In the genomic region with DNA sequence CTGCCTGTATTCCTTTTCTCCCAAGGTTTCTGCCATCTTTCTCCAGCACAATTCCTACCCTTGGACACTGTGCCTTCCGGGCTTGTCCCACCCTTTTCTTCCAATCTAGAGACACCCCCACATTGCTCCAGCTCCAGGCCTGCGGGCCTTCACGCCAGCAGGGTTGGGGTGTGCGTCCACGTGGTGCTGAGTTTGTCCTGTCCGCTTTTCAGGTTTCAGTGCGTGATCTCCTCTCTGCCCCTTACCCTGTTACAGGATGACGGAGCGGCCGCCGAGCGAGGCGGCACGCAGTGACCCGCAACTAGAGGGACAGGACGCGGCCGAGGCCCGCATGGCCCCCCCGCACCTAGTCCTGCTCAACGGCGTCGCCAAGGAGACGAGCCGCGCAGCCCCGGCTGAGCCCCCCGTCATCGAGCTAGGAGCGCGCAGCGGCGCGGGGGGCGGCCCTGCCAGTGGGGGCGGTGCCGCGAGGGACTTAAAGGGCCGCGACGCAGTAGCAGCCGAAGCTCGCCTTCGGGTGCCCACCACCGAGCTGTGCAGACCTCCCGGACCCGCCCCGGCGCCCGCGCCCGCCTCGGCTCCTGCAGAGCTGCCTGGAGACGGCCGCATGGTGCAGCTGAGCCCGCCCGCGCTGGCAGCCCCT, we compare ENCODE assay signal across 8 mouse cellular contexts. TPM values are rescaled to one million over a fixed set of nuclear protein-coding genes. Genes with fewer than 3 reads are reported as not detected.
DNase-seq lines count a peak whose midpoint lies in the region; ATAC-seq and TF ChIP-seq lines count a peak whose summit lies in the region.

No protein-coding gene starts in this region.

- no peak for TF ChIP-seq CTCF in G1E (IDR thresholded peaks at IDR 0.05; ENCODE audit: low read depth, low read length)
- TF ChIP-seq CTCF in lung, embryonic 14.5 days (IDR thresholded peaks at IDR 0.05; ENCODE audit: low read depth): no peak

- DNase-seq in kidney, adult 8-10 months: no peak
- no peak for DNase-seq in G1E (ENCODE audit: low spot score)
- DNase-seq in embryonic facial prominence, embryonic 14.5 days (ENCODE audit: low spot score): peak; percentile 69
- DNase-seq in hindbrain, embryonic 14.5 days (ENCODE audit: low spot score): peak; percentile 41
- peak; percentile 75 for DNase-seq in lung, embryonic 14.5 days
- no peak for DNase-seq in ovary, postnatal 14 days (ENCODE audit: low spot score)

- under 1% methylated on average over 51 of the region's 58 CpGs for WGBS in kidney, embryonic 14.5 days
- under 1% methylated on average over 27 of the region's 58 CpGs for WGBS in embryonic facial prominence, embryonic 14.5 days
- WGBS in hindbrain, embryonic 14.5 days: 2% methylated on average over 40 of the region's 58 CpGs
- under 1% methylated on average over 55 of the region's 58 CpGs for WGBS in lung, embryonic 14.5 days

- H3K4me2 ChIP-seq in kidney, embryonic 14.5 days (replicated peaks; ENCODE audit: low read depth, low read length): peak overlapping the region; percentile 95
- peak overlapping the region; percentile 96 for H3K4me2 ChIP-seq in embryonic facial prominence, embryonic 14.5 days (ENCODE audit: low read depth, low read length)
- H3K4me2 ChIP-seq in hindbrain, embryonic 14.5 days (replicated peaks): peak overlapping the region; percentile 89
- peak overlapping the region; percentile 92 for H3K4me2 ChIP-seq in lung, embryonic 14.5 days

- no peaks in the 10 kb centered on the region for H3K9me3 ChIP-seq in kidney, embryonic 14.5 days (ENCODE audit: control insufficient read depth, low read length)
- no peaks in the 10 kb centered on the region for H3K9me3 ChIP-seq in G1E (replicated peaks)
- H3K9me3 ChIP-seq in embryonic facial prominence, embryonic 14.5 days (ENCODE audit: control insufficient read depth, low read length): no peaks in the 10 kb centered on the region
- no peaks in the 10 kb centered on the region for H3K9me3 ChIP-seq in hindbrain, embryonic 14.5 days (ENCODE audit: control insufficient read depth, low read length)
- no peaks in the 10 kb centered on the region for H3K9me3 ChIP-seq in lung, embryonic 14.5 days (ENCODE audit: low read depth, low read length)

- H3K27ac ChIP-seq in kidney, embryonic 14.5 days (ENCODE audit: low read depth, low read length): no peak overlapping the region
- no peak overlapping the region for H3K27ac ChIP-seq in embryonic facial prominence, embryonic 14.5 days (replicated peaks; ENCODE audit: low read depth, low read length)
- no peak overlapping the region for H3K27ac ChIP-seq in hindbrain, embryonic 14.5 days
- H3K27ac ChIP-seq in lung, embryonic 14.5 days (ENCODE audit: low read depth): peak overlapping the region; percentile 26; the same call in 1 of the 2 replicates

- no peaks in the 10 kb centered on the region for H3K36me3 ChIP-seq in kidney, embryonic 14.5 days (ENCODE audit: control insufficient read depth, insufficient read depth, low read length)
- peaks cover 74% of the 10 kb centered on the region for H3K36me3 ChIP-seq in G1E (replicated peaks)
- H3K36me3 ChIP-seq in embryonic facial prominence, embryonic 14.5 days (ENCODE audit: control insufficient read depth, insufficient read depth, low read length): no peaks in the 10 kb centered on the region
- H3K36me3 ChIP-seq in hindbrain, embryonic 14.5 days (replicated peaks; ENCODE audit: control insufficient read depth, insufficient read depth): no peaks in the 10 kb centered on the region
- no peaks in the 10 kb centered on the region for H3K36me3 ChIP-seq in lung, embryonic 14.5 days (ENCODE audit: insufficient read depth)

- peaks cover 83% of the 10 kb centered on the region for H3K27me3 ChIP-seq in kidney, embryonic 14.5 days (ENCODE audit: control insufficient read depth, insufficient read depth, low read length)
- no peaks in the 10 kb centered on the region for H3K27me3 ChIP-seq in G1E (ENCODE audit: insufficient read depth, low read length)
- H3K27me3 ChIP-seq in embryonic facial prominence, embryonic 14.5 days (replicated peaks; ENCODE audit: control insufficient read depth, insufficient read depth, low read length): peaks cover 92% of the 10 kb centered on the region
- peaks cover 88% of the 10 kb centered on the region for H3K27me3 ChIP-seq in hindbrain, embryonic 14.5 days (ENCODE audit: control insufficient read depth, insufficient read depth, low read length)
- H3K27me3 ChIP-seq in lung, embryonic 14.5 days (ENCODE audit: insufficient read depth, low read length): peaks cover 77% of the 10 kb centered on the region

- peak; percentile 82 for ATAC-seq in kidney, embryonic 14.5 days (ENCODE audit: low FRiP score, low TSS enrichment)
- peak; percentile 2; the same call in 1 of the 2 replicates for ATAC-seq in G1E (ENCODE audit: extremely low read depth, insufficient number of reproducible peaks, low FRiP score, poor library complexity, severe bottlenecking)
- peak; percentile 86 for ATAC-seq in embryonic facial prominence, embryonic 14.5 days (ENCODE audit: low read depth)
- ATAC-seq in hindbrain, embryonic 14.5 days (ENCODE audit: low FRiP score): peak; percentile 88
- peak; percentile 84 for ATAC-seq in lung, embryonic 14.5 days (ENCODE audit: insufficient read depth)
- ATAC-seq in neutrophil, adult 5-6 weeks (ENCODE audit: extremely low read depth, insufficient number of reproducible peaks, low FRiP score, poor library complexity, severe bottlenecking): peak; percentile 16; the same call in 1 of the 2 replicates

- peak overlapping the region; percentile 54 for H3K9ac ChIP-seq in kidney, embryonic 14.5 days (ENCODE audit: low read depth, low read length)
- peak overlapping the region; percentile 51 for H3K9ac ChIP-seq in embryonic facial prominence, embryonic 14.5 days (ENCODE audit: low read depth, low read length)
- H3K9ac ChIP-seq in hindbrain, embryonic 14.5 days: peak overlapping the region; percentile 53
- peak overlapping the region; percentile 47 for H3K9ac ChIP-seq in lung, embryonic 14.5 days

- peaks cover 9% of the 10 kb centered on the region; the same call in 1 of the 2 replicates for H3K4me1 ChIP-seq in kidney, embryonic 14.5 days (ENCODE audit: control insufficient read depth, insufficient read depth, low read length)
- peaks cover 66% of the 10 kb centered on the region for H3K4me1 ChIP-seq in G1E (ENCODE audit: insufficient read depth, low read depth, low read length)
- H3K4me1 ChIP-seq in embryonic facial prominence, embryonic 14.5 days (ENCODE audit: control insufficient read depth, insufficient read depth, low read length): peaks cover 8% of the 10 kb centered on the region; the same call in 1 of the 2 replicates
- peaks cover 12% of the 10 kb centered on the region for H3K4me1 ChIP-seq in hindbrain, embryonic 14.5 days (replicated peaks; ENCODE audit: control insufficient read depth, insufficient read depth, low read length)
- no peaks in the 10 kb centered on the region for H3K4me1 ChIP-seq in lung, embryonic 14.5 days (ENCODE audit: insufficient read depth)

- H3K4me3 ChIP-seq in kidney, embryonic 14.5 days (ENCODE audit: low read length): peak overlapping the region; percentile 56
- peak overlapping the region; percentile 80 for H3K4me3 ChIP-seq in G1E (ENCODE audit: low read depth, low read length)
- peak overlapping the region; percentile 51 for H3K4me3 ChIP-seq in embryonic facial prominence, embryonic 14.5 days (ENCODE audit: low read depth, low read length)
- peak overlapping the region; percentile 46 for H3K4me3 ChIP-seq in hindbrain, embryonic 14.5 days (replicated peaks; ENCODE audit: low read length)
- peak overlapping the region; percentile 54 for H3K4me3 ChIP-seq in lung, embryonic 14.5 days (ENCODE audit: low read depth, low read length)

RNA-seq across cellular contexts. Expression of gene Tal1, which starts 6.8 kb away (rescaled TPM):
- 1.7 and 2.0 TPM in 2 replicates for polyA plus RNA-seq in kidney, embryonic 14.5 days (2014; fragmentation: Nextera tagmentation; extraction: Ambion mirVana)
- total RNA-seq in G1E (2014; fragmentation: Nextera tagmentation) (155 and 174 TPM in 2 replicates), G1E (2017) (155 and 166 TPM in 2 replicates)
- polyA plus RNA-seq in G1E (2012): 239 and 262 TPM in 2 replicates
- 1.3 and 1.6 TPM in 2 replicates for polyA plus RNA-seq in embryonic facial prominence, embryonic 14.5 days (2014; fragmentation: Nextera tagmentation; extraction: Ambion mirVana)
- polyA plus RNA-seq in hindbrain, embryonic 14.5 days (2014; fragmentation: Nextera tagmentation; extraction: Ambion mirVana): 5.6 and 7.4 TPM in 2 replicates
- polyA plus RNA-seq in lung, embryonic 14.5 days (2014; fragmentation: Nextera tagmentation; extraction: Ambion mirVana): 3.3 and 3.4 TPM in 2 replicates
- total RNA-seq in neutrophil, adult 5-6 weeks (2017): 1.5 and 1.6 TPM in 2 replicates

RNA-seq across cellular contexts. Expression of gene Pdzk1ip1, which starts 25.5 kb away (rescaled TPM):
- polyA plus RNA-seq in kidney, embryonic 14.5 days (2014; fragmentation: Nextera tagmentation; extraction: Ambion mirVana): 87.9 and 90.5 TPM in 2 replicates
- total RNA-seq in G1E (2014; fragmentation: Nextera tagmentation) (2.4 and 3.0 TPM in 2 replicates), G1E (2017) (19.8 and 23.1 TPM in 2 replicates)
- 0.21 TPM in 1 of 2 replicates, not detected in the other for polyA plus RNA-seq in G1E (2012)
- 7.7 and 18.5 TPM in 2 replicates for polyA plus RNA-seq in embryonic facial prominence, embryonic 14.5 days (2014; fragmentation: Nextera tagmentation; extraction: Ambion mirVana)
- polyA plus RNA-seq in hindbrain, embryonic 14.5 days (2014; fragmentation: Nextera tagmentation; extraction: Ambion mirVana): 3.0 and 3.7 TPM in 2 replicates
- 13.3 and 15.0 TPM in 2 replicates for polyA plus RNA-seq in lung, embryonic 14.5 days (2014; fragmentation: Nextera tagmentation; extraction: Ambion mirVana)
- total RNA-seq in neutrophil, adult 5-6 weeks (2017): 1.8 and 2.9 TPM in 2 replicates

Comparison
In these comparisons a context has a peak if more than half of its experiments do, and no peak if none do; other contexts are left out.
1. ATAC-seq: peak in every context shown above with its lines; median percentile 88 in hindbrain, embryonic 14.5 days; 86 in embryonic facial prominence, embryonic 14.5 days; 84 in lung, embryonic 14.5 days; 82 in kidney, embryonic 14.5 days; 16 in neutrophil, adult 5-6 weeks; 2 in G1E.
2. DNase-seq: peak in embryonic facial prominence, embryonic 14.5 days (single experiment), hindbrain, embryonic 14.5 days (single experiment) and lung, embryonic 14.5 days (single experiment); none in kidney, adult 8-10 months (0 of 2), G1E (single experiment) and ovary, postnatal 14 days (single experiment).
3. RNA of gene Tal1, which starts 6.8 kb away (polyA plus RNA-seq): 239 to 262 TPM in G1E; 5.6 to 7.4 TPM in hindbrain, embryonic 14.5 days, 3.3 to 3.4 TPM in lung, embryonic 14.5 days, 1.7 to 2.0 TPM in kidney, embryonic 14.5 days and 1.3 to 1.6 TPM in embryonic facial prominence, embryonic 14.5 days; every median in the first group is over 10 times any median in the second.
4. Peak in every context shown above with its lines, with median percentiles within 50 percentile points of each other: H3K4me2 ChIP-seq, H3K4me3 ChIP-seq and H3K9ac ChIP-seq.